Mouse (Mus musculus): ENCODE measurements at regions not wholly inside any gene's neighbourhood (a gene's known extent, or its start where the extent isn't known, plus 50 kb on each side); places are given as distances from the start of the nearest gene placed in this dataset.
"Not testable (repeated sequence)": the region's sequence is repeated elsewhere in the genome, so short reads cannot be mapped to it uniquely, and the experiment has no call there.

GRCm38 (mm10) chr10:30359051-30359450 is 158.7 kb upstream of the Cenpw start:
- no peak overlapping the region for H3K27ac ChIP-seq (ENCODE audit: low read depth, low read length)
- DNase-seq (ENCODE audit: low spot score) (no peak), ATAC-seq (ENCODE audit: low FRiP score) (no peak)
- H3K9ac ChIP-seq (replicated peaks; ENCODE audit: low read length, poor library complexity, severe bottlenecking) = no peak overlapping the region
- H3K4me1 ChIP-seq (ENCODE audit: insufficient read depth, low read length) = no peaks in the 10 kb centered on the region
- no peaks in the 10 kb centered on the region for H3K9me3 ChIP-seq (ENCODE audit: low read length)
- no peaks in the 10 kb centered on the region for H3K27me3 ChIP-seq (ENCODE audit: insufficient read depth, low read length)
- 97% methylated on average over 1 of the region's 1 CpGs for WGBS
- H3K36me3 ChIP-seq (ENCODE audit: insufficient read depth, low read length) = no peaks in the 10 kb centered on the region
- no peak for TF ChIP-seq CTCF (IDR thresholded peaks at IDR 0.05)
- no peak overlapping the region for H3K4me2 ChIP-seq (ENCODE audit: low read depth, low read length, poor library complexity, severe bottlenecking)
- no peak overlapping the region for H3K4me3 ChIP-seq (ENCODE audit: low read depth, low read length)

- no peak for ATAC-seq (ENCODE audit: low FRiP score)
- Histone ChIP-seq H3K9ac (replicated peaks; ENCODE audit: low read length, poor library complexity, severe bottlenecking) (no peak overlapping the region), H3K36me3 (ENCODE audit: insufficient read depth, low read length) (no peaks in the 10 kb centered on the region), H3K9me3 (ENCODE audit: low read length) (no peaks in the 10 kb centered on the region), H3K27me3 (ENCODE audit: insufficient read depth, low read length) (no peaks in the 10 kb centered on the region), H3K27ac (ENCODE audit: low read depth, low read length) (no peak overlapping the region), H3K4me1 (ENCODE audit: insufficient read depth, low read length) (no peaks in the 10 kb centered on the region), H3K4me2 (ENCODE audit: low read depth, low read length, poor library complexity, severe bottlenecking) (no peak overlapping the region), H3K4me3 (ENCODE audit: low read depth, low read length) (no peak overlapping the region)
- WGBS = 78% methylated on average over 3 of the region's 3 CpGs
- TF ChIP-seq CTCF (IDR thresholded peaks at IDR 0.05) = no peak
- no peak for DNase-seq (ENCODE audit: low spot score)
Observed at GRCm38 (mm10) chr10:30342965-30343478, 142.7 kb upstream of the Cenpw start.

- no peaks in the 10 kb centered on the region for H3K27me3 ChIP-seq (ENCODE audit: insufficient read depth, low read length)
- 36% methylated on average over 10 of the region's 10 CpGs for WGBS
- no peak overlapping the region for H3K4me2 ChIP-seq (ENCODE audit: low read depth, low read length, poor library complexity, severe bottlenecking)
- no peak overlapping the region for H3K27ac ChIP-seq (ENCODE audit: low read depth, low read length)
- no peaks in the 10 kb centered on the region for H3K9me3 ChIP-seq (ENCODE audit: low read length)
- no peak overlapping the region for H3K9ac ChIP-seq (replicated peaks; ENCODE audit: low read length, poor library complexity, severe bottlenecking)
- no peaks in the 10 kb centered on the region for H3K36me3 ChIP-seq (ENCODE audit: insufficient read depth, low read length)
- ATAC-seq (ENCODE audit: low FRiP score) = peak; percentile 55; the same call in 1 of the 2 replicates
- no peak overlapping the region for H3K4me3 ChIP-seq (ENCODE audit: low read depth, low read length)
- H3K4me1 ChIP-seq (ENCODE audit: insufficient read depth, low read length) = no peaks in the 10 kb centered on the region
- no peak for TF ChIP-seq CTCF (IDR thresholded peaks at IDR 0.05)
- peak; percentile 2 for DNase-seq (ENCODE audit: low spot score)
Observed at GRCm38 (mm10) chr10:30328334-30329014, 128.1 kb upstream of the Cenpw start.

- Histone ChIP-seq H3K4me1 (ENCODE audit: insufficient read depth, low read length) (no peaks in the 10 kb centered on the region), H3K9me3 (ENCODE audit: low read length) (no peaks in the 10 kb centered on the region), H3K27ac (ENCODE audit: low read depth, low read length) (no peak overlapping the region), H3K4me3 (ENCODE audit: low read depth, low read length) (no peak overlapping the region), H3K9ac (replicated peaks; ENCODE audit: low read length, poor library complexity, severe bottlenecking) (no peak overlapping the region), H3K4me2 (ENCODE audit: low read depth, low read length, poor library complexity, severe bottlenecking) (no peak overlapping the region), H3K27me3 (ENCODE audit: insufficient read depth, low read length) (no peaks in the 10 kb centered on the region), H3K36me3 (ENCODE audit: insufficient read depth, low read length) (no peaks in the 10 kb centered on the region)
- no peak for TF ChIP-seq CTCF (IDR thresholded peaks at IDR 0.05)
- ATAC-seq (ENCODE audit: low FRiP score) (peak; percentile 47), DNase-seq (ENCODE audit: low spot score) (peak; percentile 46)
- WGBS = 21% methylated on average over 8 of the region's 8 CpGs
Observed at GRCm38 (mm10) chr10:30327849-30328248, 127.5 kb upstream of the Cenpw start.

GRCm38 (mm10) chr10:30326861-30327260 is 126.5 kb upstream of the Cenpw start:
- Histone ChIP-seq H3K27ac (ENCODE audit: low read depth, low read length) (no peak overlapping the region), H3K4me1 (ENCODE audit: insufficient read depth, low read length) (no peaks in the 10 kb centered on the region), H3K36me3 (ENCODE audit: insufficient read depth, low read length) (no peaks in the 10 kb centered on the region), H3K27me3 (ENCODE audit: insufficient read depth, low read length) (no peaks in the 10 kb centered on the region), H3K9ac (replicated peaks; ENCODE audit: low read length, poor library complexity, severe bottlenecking) (no peak overlapping the region), H3K4me3 (ENCODE audit: low read depth, low read length) (no peak overlapping the region), H3K4me2 (ENCODE audit: low read depth, low read length, poor library complexity, severe bottlenecking) (no peak overlapping the region), H3K9me3 (ENCODE audit: low read length) (no peaks in the 10 kb centered on the region)
- WGBS = 52% methylated on average over 1 of the region's 1 CpGs
- no peak for TF ChIP-seq CTCF (IDR thresholded peaks at IDR 0.05)
- DNase-seq (ENCODE audit: low spot score) (no peak), ATAC-seq (ENCODE audit: low FRiP score) (no peak)

- H3K4me3 ChIP-seq (ENCODE audit: low read depth, low read length); H3K9ac ChIP-seq (replicated peaks; ENCODE audit: low read length, poor library complexity, severe bottlenecking); H3K9me3 ChIP-seq (ENCODE audit: low read length); H3K27ac ChIP-seq (ENCODE audit: low read depth, low read length); H3K36me3 ChIP-seq (ENCODE audit: insufficient read depth, low read length); H3K27me3 ChIP-seq (ENCODE audit: insufficient read depth, low read length); DNase-seq (ENCODE audit: low spot score); H3K4me2 ChIP-seq (ENCODE audit: low read depth, low read length, poor library complexity, severe bottlenecking); ATAC-seq (ENCODE audit: low FRiP score); H3K4me1 ChIP-seq (ENCODE audit: insufficient read depth, low read length): not testable (repeated sequence)
- no CpG with 5 or more reads among the region's 7 CpGs for WGBS
Observed at GRCm38 (mm10) chr10:30295871-30296270, 95.5 kb upstream of the Cenpw start.

All from midbrain, postnatal 0 days (tissue).